Mouse (Mus musculus): ENCODE data around the gene Toe1. TPM values are rescaled to one million over a fixed set of nuclear protein-coding genes. Genes with fewer than 3 reads are reported as not detected.
A peak's percentile ranks its signal among the peaks of the same experiment; 100 is the strongest.
"Not testable (repeated sequence)": the region's sequence is repeated elsewhere in the genome, so short reads cannot be mapped to it uniquely, and the experiment has no call there.

Gene Toe1
- 10 to 100 TPM; 15.2 to 15.9 TPM for total RNA-seq (2021)
- long read RNA-seq, experiment 1, transcript Toe1-201 (8 exons, 2,090 nt) = major isoform, 9 of 12 reads
- long read RNA-seq, experiment 1, partial matches to known transcripts = 1 of 12 reads
- long read RNA-seq, experiment 1, other reads (novel, unspliced or antisense) = 2 of 12 reads
- long read RNA-seq, experiment 2, transcript Toe1-201 (8 exons, 2,090 nt) = major isoform, 14 of 17 reads
- long read RNA-seq, experiment 2, partial matches to known transcripts = 0 of 17 reads
- long read RNA-seq, experiment 2, other reads (novel, unspliced or antisense) = 3 of 17 reads

DNA sequence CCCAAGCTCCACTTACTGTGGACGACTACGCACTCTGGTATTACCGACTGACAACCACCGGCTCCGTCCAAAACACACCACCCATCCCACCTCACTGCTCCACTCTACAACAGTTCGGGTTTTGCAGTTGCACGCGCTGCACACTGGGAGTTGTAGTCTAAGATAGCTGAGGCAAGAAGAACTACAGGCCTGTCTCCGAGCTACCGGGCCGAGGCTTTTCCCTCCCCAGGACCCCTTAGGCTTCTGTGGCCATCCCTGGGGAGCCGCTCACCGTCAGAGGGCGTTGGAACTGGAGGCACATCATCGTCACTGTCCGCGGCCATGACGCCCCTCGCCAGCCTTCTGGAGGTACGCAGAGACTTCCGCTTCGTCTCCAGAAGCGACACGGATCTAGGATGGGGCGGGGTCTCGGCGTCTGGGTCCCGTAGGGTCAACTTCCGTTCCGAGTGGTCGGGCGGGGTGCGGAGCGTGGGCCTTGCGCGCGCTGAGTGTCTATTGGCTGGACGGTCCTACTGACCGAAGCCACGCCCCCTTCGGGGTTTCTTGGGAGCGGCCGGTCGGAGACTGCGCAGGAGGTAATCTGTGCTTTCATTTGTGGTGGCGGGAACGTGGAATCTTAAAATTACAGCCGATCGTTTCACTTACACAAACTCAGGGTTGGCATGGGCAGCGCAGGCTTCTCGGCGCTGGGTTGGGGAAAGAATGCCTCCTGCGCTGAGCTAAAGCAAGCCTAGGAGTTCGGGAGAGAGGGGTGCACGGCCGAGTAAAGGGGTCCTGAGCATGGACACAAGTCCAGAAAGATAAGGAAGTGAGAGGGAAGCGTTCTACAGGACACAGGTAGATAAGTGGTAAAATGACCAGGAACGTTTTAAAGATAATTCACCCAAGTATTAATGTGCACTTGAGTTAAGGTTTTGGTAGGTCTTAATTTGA lies at the start of gene Toe1, which contains the start of gene Mutyh:
Gene Toe1, minus strand, starts transcription at position 444 of the 933 bp plus-strand sequence.
Gene Mutyh, plus strand, starts transcription at position 527 of the 933 bp plus-strand sequence.
- peak; percentile 89 to 96 for DNase-seq (ENCODE audit: low spot score in 2 of 2)

DNA sequence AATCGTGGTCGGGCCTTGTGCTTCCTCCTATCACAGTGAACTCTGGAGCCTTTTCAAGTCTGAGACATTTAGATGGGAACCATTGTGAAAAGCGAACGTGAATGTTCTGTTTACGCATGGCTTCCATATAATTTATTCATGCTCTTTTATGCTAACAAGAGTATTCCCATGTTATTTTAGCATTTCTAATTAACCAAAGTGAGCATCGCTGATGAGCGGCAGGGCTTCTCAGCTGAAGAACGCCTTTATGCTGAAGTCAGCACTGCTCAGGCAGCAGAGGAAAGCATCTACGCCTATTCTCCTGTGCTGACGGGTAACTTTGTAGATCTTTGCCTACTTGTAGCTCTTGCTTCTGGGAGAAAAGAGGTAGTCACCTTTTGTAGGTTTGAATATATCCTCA lies 49.8 kb upstream of the Toe1 start:
- no peak for DNase-seq (ENCODE audit: low spot score in 2 of 2)

DNA sequence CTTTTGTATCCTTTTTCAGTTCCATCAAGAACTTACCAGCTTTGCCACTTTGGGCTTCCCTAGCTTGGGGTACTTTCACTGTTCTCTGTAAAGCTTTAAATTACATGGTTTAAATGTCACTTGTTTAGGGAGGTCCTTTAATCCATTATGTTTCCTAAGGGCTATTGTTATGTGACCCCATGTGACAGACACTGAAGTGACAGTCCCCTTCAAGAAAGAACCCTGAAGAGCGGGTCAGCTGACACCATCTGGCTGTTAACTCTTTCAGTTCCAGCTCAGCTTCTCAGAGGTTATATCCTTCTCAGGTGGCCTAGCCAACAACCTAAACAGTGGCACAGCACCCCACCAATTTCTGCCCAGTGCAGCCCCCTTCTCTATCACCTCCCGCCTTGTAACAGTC lies 46.8 kb upstream of the Toe1 start:
- no peak for DNase-seq (ENCODE audit: low spot score in 2 of 2)

DNA sequence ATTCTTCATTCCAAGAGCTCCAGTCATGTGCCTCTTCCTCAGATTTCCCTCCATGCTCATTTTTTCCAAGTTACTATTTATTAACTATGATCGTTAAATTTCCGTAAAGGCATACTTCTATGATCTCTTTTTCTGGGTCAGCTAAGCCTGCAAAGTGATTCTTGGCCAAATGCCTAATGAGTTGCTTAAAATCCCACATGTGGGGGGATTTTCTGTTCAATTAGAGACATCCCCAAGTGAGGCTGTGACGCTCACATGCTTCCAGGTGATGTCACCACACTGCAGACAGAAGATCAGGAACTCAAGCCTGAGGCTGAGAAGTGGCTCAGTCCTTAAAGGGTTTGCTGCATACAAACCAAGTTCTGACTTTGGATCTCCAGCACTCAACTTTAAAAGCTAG lies 42.5 kb upstream of the Toe1 start:
- DNase-seq (ENCODE audit: low spot score in 2 of 2) = no peak

DNA sequence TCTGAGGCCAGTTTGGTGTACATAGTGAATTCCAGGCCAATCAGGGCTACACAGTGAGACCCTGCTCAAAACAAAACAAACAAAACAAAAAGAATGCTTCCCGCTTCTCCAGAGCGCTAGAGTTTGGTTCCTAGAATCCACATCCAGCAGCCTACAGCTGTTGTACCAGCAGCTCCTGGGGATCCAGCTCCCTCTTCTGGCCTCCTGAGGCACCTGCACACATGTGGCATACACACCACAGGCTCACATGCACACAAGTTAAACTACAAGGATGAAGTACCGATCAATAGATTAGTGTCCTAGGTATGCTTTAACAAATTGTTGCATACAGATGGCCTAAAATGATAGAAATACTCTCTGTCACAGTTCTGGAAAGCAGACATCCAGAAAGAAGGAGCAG lies 36.9 kb upstream of the Toe1 start:
- no peak for DNase-seq (ENCODE audit: low spot score in 2 of 2)

- DNase-seq (ENCODE audit: low spot score in 2 of 2) = no peak
Observed at GRCm38 (mm10) chr4:116840841-116841240, 33.4 kb upstream of the Toe1 start.

DNA sequence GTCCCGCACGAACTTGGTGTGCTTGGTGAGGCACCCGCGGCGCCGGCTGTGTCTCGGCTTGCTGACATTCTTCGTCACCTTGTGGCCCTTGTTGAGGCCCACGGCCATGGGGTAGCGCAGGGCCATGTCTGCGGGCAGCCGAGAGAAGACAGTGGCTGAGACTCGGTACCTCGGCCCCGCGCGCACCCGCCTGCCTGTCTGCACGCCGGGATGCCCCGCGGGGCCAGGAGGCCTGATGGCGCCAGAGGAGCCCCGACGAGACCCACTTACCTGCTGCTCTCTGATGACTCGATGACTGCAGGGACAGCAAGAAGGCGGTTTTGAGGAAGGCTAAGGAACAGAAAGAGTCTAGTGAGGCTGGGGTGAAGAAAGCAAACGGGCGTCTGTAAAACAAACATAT lies 32.7 kb upstream of the Toe1 start:
- not testable (repeated sequence) for DNase-seq (ENCODE audit: low spot score in 2 of 2)

GRCm38 (mm10) chr4:116838999-116839398 lies 31.6 kb upstream of the Toe1 start:
- no peak for DNase-seq (ENCODE audit: low spot score in 2 of 2)

GRCm38 (mm10) chr4:116830070-116830368 lies 22.6 kb upstream of the Toe1 start:
- DNase-seq (ENCODE audit: low spot score in 2 of 2) = no peak

GRCm38 (mm10) chr4:116829364-116830069 lies 22.1 kb upstream of the Toe1 start:
- DNase-seq (ENCODE audit: low spot score in 2 of 2) = no peak

GRCm38 (mm10) chr4:116827819-116828218 lies 20.4 kb upstream of the Toe1 start:
- DNase-seq (ENCODE audit: low spot score in 2 of 2) = no peak

DNA sequence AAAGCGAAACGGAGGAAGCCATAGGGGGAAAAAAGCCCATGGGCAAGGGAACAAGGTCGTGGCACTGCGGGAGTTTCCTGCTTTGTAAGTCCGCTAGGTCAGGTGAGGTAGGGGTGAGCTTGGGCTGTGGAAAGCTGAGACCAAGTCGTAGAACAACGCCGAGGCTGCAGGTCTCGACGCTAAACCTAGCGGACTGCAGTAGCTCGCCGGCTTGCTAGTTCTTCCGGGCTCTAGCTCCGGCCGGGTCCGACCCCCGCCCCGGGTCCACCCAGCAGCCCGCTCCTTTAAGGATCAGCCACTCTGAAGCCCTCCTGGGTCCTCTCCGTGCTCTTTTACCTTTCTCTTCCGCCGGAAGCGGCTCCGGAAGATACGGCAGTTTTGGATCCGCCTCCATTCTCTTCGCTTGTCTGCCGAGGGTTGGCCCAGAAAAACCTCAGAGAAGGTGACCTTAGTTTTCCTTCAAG lies 17.1 kb upstream of the Toe1 start:
- DNase-seq (ENCODE audit: low spot score in 2 of 2) = peak in 1 of 2 experiments; percentile 59

DNA sequence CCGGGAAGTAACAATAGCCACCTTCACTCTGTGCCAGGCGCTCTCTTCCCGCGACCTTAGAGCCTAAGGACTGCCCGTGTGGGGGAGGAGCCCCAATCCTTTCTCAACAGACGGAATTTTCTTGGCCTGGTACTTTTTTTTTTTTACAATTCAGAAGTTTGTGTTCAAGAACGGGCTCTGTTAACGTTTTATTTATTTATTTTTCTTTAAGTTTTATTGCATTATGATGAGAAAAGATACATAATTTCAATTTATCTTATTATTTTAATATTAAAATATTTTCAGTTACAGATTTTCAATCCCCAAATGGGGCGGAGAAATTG lies 14.2 kb upstream of the Toe1 start, which contains the start of gene Hpdl:
Gene Hpdl, minus strand, starts transcription at position 14 of the 323 bp plus-strand sequence.
- DNase-seq (ENCODE audit: low spot score in 2 of 2) = no peak

DNA sequence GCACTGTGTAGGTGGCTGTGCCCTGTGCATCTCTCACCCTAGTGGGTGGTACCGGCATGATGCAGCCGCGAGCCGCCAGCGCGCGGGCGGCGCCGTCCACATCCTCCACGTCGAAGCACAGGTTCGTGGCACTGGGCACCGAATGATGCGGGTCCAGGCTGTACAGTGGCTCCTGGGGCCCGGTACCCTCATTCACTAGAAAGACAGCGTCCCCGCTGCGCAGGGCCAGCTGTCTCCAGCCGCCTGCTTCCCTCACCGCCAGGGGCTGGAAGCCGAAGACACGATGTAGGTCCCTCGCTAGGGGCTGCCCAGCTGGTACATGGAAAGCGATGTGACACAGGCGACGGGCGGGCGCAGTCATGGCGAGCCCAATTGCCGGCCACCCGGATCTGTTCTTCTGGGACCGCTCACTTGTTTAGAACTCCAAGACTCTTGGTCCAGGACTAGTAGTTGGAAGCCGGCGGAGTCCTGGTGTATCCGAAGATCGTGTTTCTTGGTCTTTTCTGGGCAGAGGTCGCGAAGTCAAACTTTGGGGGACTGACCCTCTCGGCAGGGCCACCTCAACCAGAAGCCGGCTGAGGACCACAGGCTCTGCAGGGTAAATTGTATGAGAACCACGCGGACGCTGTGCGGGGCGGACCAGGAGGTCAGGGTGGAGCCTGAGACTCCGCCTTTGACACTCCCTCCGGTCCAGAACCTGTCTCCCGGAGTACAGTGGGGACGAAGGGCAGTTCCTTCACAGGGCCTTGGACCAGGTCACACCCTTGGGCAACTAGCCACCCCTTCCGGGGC lies 13.7 kb upstream of the Toe1 start:
- DNase-seq (ENCODE audit: low spot score in 2 of 2) = peak in 1 of 2 experiments; percentile 66

GRCm38 (mm10) chr4:116819968-116820901 lies 12.8 kb upstream of the Toe1 start:
- DNase-seq (ENCODE audit: low spot score in 2 of 2) = no peak

DNA sequence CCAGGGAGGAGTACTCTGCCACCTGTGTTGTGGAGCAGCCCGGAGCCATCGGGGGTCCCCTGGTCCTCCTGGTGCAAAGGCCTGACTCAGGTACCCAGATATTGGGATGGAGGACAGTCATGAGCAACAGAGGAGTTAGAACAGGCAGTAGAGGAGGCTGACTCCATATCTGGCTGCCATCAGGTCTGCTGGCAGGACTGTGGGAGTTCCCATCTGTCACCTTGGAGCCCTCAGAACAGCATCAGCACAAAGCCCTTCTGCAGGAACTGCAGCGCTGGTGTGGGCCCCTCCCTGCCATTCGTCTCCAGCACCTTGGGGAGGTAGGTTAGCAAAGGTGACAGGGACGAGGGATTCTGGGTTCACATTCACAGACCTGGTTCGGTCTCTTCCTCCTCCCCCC lies 10.0 kb upstream of the Toe1 start:
- DNase-seq (ENCODE audit: low spot score in 2 of 2) = no peak

DNA sequence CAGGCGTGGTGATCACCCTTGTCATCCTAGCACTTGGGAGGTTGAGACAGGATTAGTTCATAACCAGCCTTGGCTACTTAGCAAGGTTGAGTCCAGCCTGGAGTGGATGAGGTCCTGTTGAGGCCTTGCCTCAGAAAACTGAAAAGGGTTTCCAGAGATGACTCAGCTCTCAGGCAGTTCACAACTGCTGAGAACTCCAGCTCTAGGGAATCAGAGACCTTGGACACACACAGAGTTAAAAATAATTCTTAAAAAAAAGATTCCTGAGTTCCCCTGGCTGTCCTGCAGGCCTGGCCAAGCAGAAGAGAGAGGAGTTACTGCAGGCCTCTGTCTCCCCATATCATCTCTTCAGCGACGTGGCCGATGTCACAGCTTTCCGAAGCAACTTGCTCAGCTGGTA lies 7.8 kb upstream of the Toe1 start:
- no peak for DNase-seq (ENCODE audit: low spot score in 2 of 2)

- no peak for DNase-seq (ENCODE audit: low spot score in 2 of 2)
Observed at GRCm38 (mm10) chr4:116811012-116811411, 3.6 kb upstream of the Toe1 start.

- DNase-seq (ENCODE audit: low spot score in 2 of 2) = no peak
Observed at GRCm38 (mm10) chr4:116799901-116800300, 7.5 kb downstream of the Toe1 start.

Measured in gastrocnemius, postnatal 4 days (tissue).